Mouse (Mus musculus): ENCODE results near the gene Arrdc5.

GRCm38 (mm10) chr17:56338909-56339308 lies 38.8 kb upstream of the Arrdc5 start:
- TF ChIP-seq CTCF (IDR thresholded peaks at IDR 0.05; ENCODE audit: low read depth) (peak; percentile 35), EP300 (IDR thresholded peaks at IDR 0.05; ENCODE audit: low read depth) (no peak)
